Comparison of ENCODE assay signal across 8 mouse cellular contexts in the genomic region with DNA sequence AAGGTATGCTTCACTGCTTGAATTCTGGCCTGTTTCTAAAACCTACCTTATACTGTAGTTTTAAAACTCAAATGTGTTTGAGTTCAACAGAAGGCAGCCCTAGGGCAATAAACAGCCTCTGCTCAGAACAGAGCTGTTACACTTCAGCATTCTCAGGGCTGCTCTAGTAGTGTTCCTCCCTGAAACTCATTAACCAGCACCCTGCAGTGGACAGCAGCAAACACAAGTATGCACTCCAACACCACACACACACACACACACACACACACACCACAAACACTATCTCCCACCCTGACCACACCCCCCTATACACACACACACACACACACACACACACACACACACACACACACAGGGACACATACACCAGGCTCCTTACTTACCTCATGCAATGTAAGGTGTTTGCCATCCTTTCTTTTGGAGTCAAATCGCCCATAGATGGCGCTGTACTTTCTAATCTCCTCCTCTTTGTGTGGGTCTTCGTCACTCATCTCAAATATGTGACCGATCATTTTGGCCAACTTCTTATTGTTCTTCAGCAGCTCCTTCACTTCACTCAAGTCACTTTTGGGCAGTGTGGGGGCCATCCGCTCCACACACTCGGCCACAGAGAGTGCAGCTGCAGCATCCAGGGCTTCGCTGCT. TPM values are rescaled to one million over a fixed set of nuclear protein-coding genes. Genes with fewer than 3 reads are reported as not detected.
DNase-seq lines count a peak whose midpoint lies in the region; ATAC-seq and TF ChIP-seq lines count a peak whose summit lies in the region.

No protein-coding gene starts in this region.

- no peak overlapping the region for H3K4me3 ChIP-seq in intestine, postnatal 0 days (ENCODE audit: low read depth, low read length)
- no peak overlapping the region for H3K4me3 ChIP-seq in intestine, embryonic 15.5 days (replicated peaks)
- no peak overlapping the region for H3K4me3 ChIP-seq in hindbrain, embryonic 14.5 days (replicated peaks; ENCODE audit: low read length)

- H3K4me1 ChIP-seq in intestine, postnatal 0 days (replicated peaks; ENCODE audit: control insufficient read depth, insufficient read depth, low read length), result no peaks in the 10 kb centered on the region
- no peaks in the 10 kb centered on the region for H3K4me1 ChIP-seq in intestine, embryonic 15.5 days (replicated peaks)
- H3K4me1 ChIP-seq in hindbrain, embryonic 14.5 days (replicated peaks; ENCODE audit: control insufficient read depth, insufficient read depth, low read length), result no peaks in the 10 kb centered on the region

- TF ChIP-seq CTCF in intestine, postnatal 0 days (IDR thresholded peaks at IDR 0.05; ENCODE audit: low read depth), result peak; percentile 52

- no peak overlapping the region for H3K4me2 ChIP-seq in intestine, postnatal 0 days (replicated peaks; ENCODE audit: low read depth)
- no peak overlapping the region for H3K4me2 ChIP-seq in intestine, embryonic 15.5 days (replicated peaks)
- H3K4me2 ChIP-seq in hindbrain, embryonic 14.5 days (replicated peaks), result no peak overlapping the region

- no peak for ATAC-seq in intestine, postnatal 0 days
- ATAC-seq in intestine, embryonic 15.5 days, result no peak
- ATAC-seq in hindbrain, embryonic 14.5 days (ENCODE audit: low FRiP score), result peak; percentile 24; the same call in 1 of the 2 replicates

- intact Hi-C loops in heart, postnatal 25 days (cut with DNase I), result loop anchor here (5.0 kb wide), 1 partner anchor 257 kb away; a partner anchor contains a TSS

- H3K27ac ChIP-seq in intestine, postnatal 0 days (ENCODE audit: low read depth, low read length), result no peak overlapping the region
- H3K27ac ChIP-seq in intestine, embryonic 15.5 days, result no peak overlapping the region
- no peak overlapping the region for H3K27ac ChIP-seq in hindbrain, embryonic 14.5 days

- H3K27me3 ChIP-seq in intestine, postnatal 0 days (replicated peaks; ENCODE audit: control insufficient read depth, insufficient read depth, low read length), result no peaks in the 10 kb centered on the region
- H3K27me3 ChIP-seq in intestine, embryonic 15.5 days (replicated peaks), result no peaks in the 10 kb centered on the region
- no peaks in the 10 kb centered on the region for H3K27me3 ChIP-seq in hindbrain, embryonic 14.5 days (ENCODE audit: control insufficient read depth, insufficient read depth, low read length)

- H3K9ac ChIP-seq in intestine, postnatal 0 days (ENCODE audit: low read depth, low read length), result no peak overlapping the region
- no peak overlapping the region for H3K9ac ChIP-seq in intestine, embryonic 15.5 days
- no peak overlapping the region for H3K9ac ChIP-seq in hindbrain, embryonic 14.5 days

- H3K36me3 ChIP-seq in intestine, postnatal 0 days (ENCODE audit: control insufficient read depth, insufficient read depth), result peaks cover 18% of the 10 kb centered on the region; the same call in 1 of the 2 replicates
- 0 out of 2 replicates have a peak, but pooled peaks cover 3% of the 10 kb centered on the region for H3K36me3 ChIP-seq in intestine, embryonic 15.5 days
- H3K36me3 ChIP-seq in hindbrain, embryonic 14.5 days (replicated peaks; ENCODE audit: control insufficient read depth, insufficient read depth), result no peaks in the 10 kb centered on the region

- 74% methylated on average over 7 of the region's 7 CpGs for WGBS in intestine, postnatal 0 days
- 76% methylated on average over 7 of the region's 7 CpGs for WGBS in intestine, embryonic 15.5 days
- WGBS in hindbrain, embryonic 14.5 days, result 70% methylated on average over 7 of the region's 7 CpGs

- H3K9me3 ChIP-seq in intestine, postnatal 0 days (ENCODE audit: control insufficient read depth), result no peaks in the 10 kb centered on the region
- no peaks in the 10 kb centered on the region for H3K9me3 ChIP-seq in intestine, embryonic 15.5 days
- no peaks in the 10 kb centered on the region for H3K9me3 ChIP-seq in hindbrain, embryonic 14.5 days (ENCODE audit: control insufficient read depth, low read length)

- DNase-seq in ES-CJ7 (ENCODE audit: low read depth, low spot score), result peak; percentile 84
- no peak for DNase-seq in hindbrain, embryonic 14.5 days (ENCODE audit: low spot score)
- peak; percentile 65 for DNase-seq in naive thymus-derived CD4-positive, alpha-beta T cell, adult 2 months (ENCODE audit: low read depth)
- no peak for DNase-seq in frontal cortex, postnatal 25 days (ENCODE audit: low spot score in 2 of 2)
- no peak for DNase-seq in heart, postnatal 25 days (ENCODE audit: low spot score)
- DNase-seq in layer of hippocampus, adult 18-20 months (ENCODE audit: low spot score in 2 of 2), result no peak

RNA-seq across cellular contexts. Expression of a gene that starts 10.8 kb away (rescaled TPM):
- polyA plus RNA-seq in intestine, postnatal 0 days (2015; fragmentation: Nextera tagmentation; extraction: Ambion mirVana), result 10.3 and 11.2 TPM in 2 replicates
- 14.6 and 16.3 TPM in 2 replicates for polyA plus RNA-seq in intestine, embryonic 15.5 days (2015; fragmentation: Nextera tagmentation; extraction: Ambion mirVana)
- 10.9 and 13.2 TPM in 2 replicates for polyA plus RNA-seq in hindbrain, embryonic 14.5 days (2014; fragmentation: Nextera tagmentation; extraction: Ambion mirVana)
- 10 to 100 TPM; 21.7 to 24.1 TPM for total RNA-seq in heart, postnatal 25 days (2021)
- total RNA-seq in layer of hippocampus, adult 18-20 months (2021), result 10 to 100 TPM; 34.1 to 36.6 TPM

Comparison
In these comparisons a context has a peak if more than half of its experiments do, and no peak if none do; other contexts are left out.
1. DNase-seq: peak in ES-CJ7 (single experiment) and naive thymus-derived CD4-positive, alpha-beta T cell, adult 2 months (single experiment); none in hindbrain, embryonic 14.5 days (single experiment), frontal cortex, postnatal 25 days (0 of 2), heart, postnatal 25 days (single experiment) and layer of hippocampus, adult 18-20 months (0 of 2).